Mouse (Mus musculus) mesoderm, embryonic 11.5 days (tissue): ENCODE results near the gene Bmpr2.

Source experiments
- DNase-seq: peaks from one replicate; pipeline ENCODE4 v3.0.0-alpha.2; 2012; ENCODE audit warnings: low read depth, low spot score

The Bmpr2 gene

GRCm38 (mm10) chr1:59926021-59926672, 162.9 kb downstream of the Bmpr2 start:
- DNase-seq = no peak

- DNase-seq = no peak
Observed at GRCm38 (mm10) chr1:59927131-59927680, 164.0 kb downstream of the Bmpr2 start.
